Mouse (Mus musculus) CD4-positive helper T cell, adult 2 months (primary cell): ENCODE results near the gene Cbr2.
A peak's percentile ranks its signal among the peaks of the same experiment; 100 is the strongest.

Experiments
- DNase-seq: peaks from one replicate; pipeline ENCODE4 v3.0.0-alpha.2; 2012; ENCODE audit warnings: low read depth, missing footprints, low spot score

Cbr2 gene

GRCm38 (mm10) chr11:120712771-120713568 lies 18.9 kb downstream of the Cbr2 start:
- DNase-seq, result peak; percentile 84

- no peak for DNase-seq
These were observed 19.8 kb downstream of the Cbr2 start for GRCm38 (mm10) chr11:120711980-120712604.

GRCm38 (mm10) chr11:120710672-120711071 lies 21.2 kb downstream of the Cbr2 start:
- no peak for DNase-seq

GRCm38 (mm10) chr11:120709551-120709950 lies 22.4 kb downstream of the Cbr2 start:
- no peak for DNase-seq

GRCm38 (mm10) chr11:120707969-120708368 lies 23.9 kb downstream of the Cbr2 start:
- DNase-seq, result no peak

GRCm38 (mm10) chr11:120707225-120707624 lies 24.7 kb downstream of the Cbr2 start:
- DNase-seq, result no peak

GRCm38 (mm10) chr11:120706120-120706519 lies 25.8 kb downstream of the Cbr2 start:
- DNase-seq, result no peak

- no peak for DNase-seq
These were observed 27.2 kb downstream of the Cbr2 start for GRCm38 (mm10) chr11:120704486-120705325.

GRCm38 (mm10) chr11:120703696-120704454 lies 28.0 kb downstream of the Cbr2 start:
- DNase-seq, result no peak

GRCm38 (mm10) chr11:120697741-120698140 lies 34.2 kb downstream of the Cbr2 start:
- no peak for DNase-seq

- DNase-seq, result no peak
These were observed 35.3 kb downstream of the Cbr2 start for GRCm38 (mm10) chr11:120696568-120696967.

GRCm38 (mm10) chr11:120695641-120696040 lies 36.3 kb downstream of the Cbr2 start:
- DNase-seq, result no peak

GRCm38 (mm10) chr11:120695184-120695583 lies 36.7 kb downstream of the Cbr2 start:
- no peak for DNase-seq

GRCm38 (mm10) chr11:120693461-120693860 lies 38.5 kb downstream of the Cbr2 start:
- no peak for DNase-seq

- no peak for DNase-seq
These were observed 39.4 kb downstream of the Cbr2 start for GRCm38 (mm10) chr11:120692471-120693011.

- no peak for DNase-seq
These were observed 42.5 kb downstream of the Cbr2 start for GRCm38 (mm10) chr11:120689365-120689764.

- DNase-seq, result no peak
These were observed 45.2 kb downstream of the Cbr2 start for GRCm38 (mm10) chr11:120686650-120687272.

GRCm38 (mm10) chr11:120684660-120685059 lies 47.3 kb downstream of the Cbr2 start:
- no peak for DNase-seq

GRCm38 (mm10) chr11:120684086-120684485 lies 47.8 kb downstream of the Cbr2 start:
- DNase-seq, result no peak

GRCm38 (mm10) chr11:120683536-120683935 lies 48.4 kb downstream of the Cbr2 start:
- no peak for DNase-seq

GRCm38 (mm10) chr11:120682683-120683082 lies 49.2 kb downstream of the Cbr2 start:
- DNase-seq, result no peak
